In the genomic region with DNA sequence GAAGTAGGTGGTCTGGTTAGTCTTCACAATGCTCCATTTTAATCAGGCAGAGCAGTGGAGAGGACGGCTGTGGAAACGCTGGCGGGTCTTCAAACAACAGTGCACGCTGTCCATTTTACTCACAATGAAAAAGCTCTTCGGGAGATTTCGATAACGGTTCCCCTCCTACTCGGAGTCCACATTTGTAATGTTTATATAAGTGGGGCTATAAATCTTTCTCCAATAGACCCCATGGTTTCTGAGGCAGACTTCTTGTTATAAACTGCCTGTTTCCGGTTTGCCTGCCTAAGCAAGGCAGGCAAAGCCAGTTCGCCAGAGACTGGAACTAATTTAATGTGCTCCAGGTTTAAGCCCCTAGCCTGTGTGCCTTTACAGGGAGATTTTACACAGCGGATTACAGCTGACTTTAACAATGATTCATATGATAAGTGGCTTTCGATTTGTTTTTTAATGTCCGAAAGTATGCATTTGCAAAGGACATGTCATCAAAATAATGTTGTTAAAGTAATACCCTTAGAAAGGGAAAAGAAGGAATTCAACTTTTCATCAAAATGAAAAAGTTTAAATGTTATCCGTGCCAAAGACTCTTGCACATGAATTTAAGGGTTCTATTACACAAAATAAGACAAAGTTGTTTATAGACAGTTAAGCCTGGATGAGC, we compare ENCODE assay signal across 8 mouse cellular contexts.
DNase-seq lines count a peak whose midpoint lies in the region; ATAC-seq lines count a peak whose summit lies in the region.

No protein-coding gene starts in this region.

- no peak for DNase-seq in kidney, adult 9 months
- peak; percentile 90 for DNase-seq in embryonic facial prominence, embryonic 14.5 days (ENCODE audit: low spot score)
- peak; percentile 91 for DNase-seq in hindlimb bud, embryonic 11.5 days (ENCODE audit: extremely low spot score, low read depth, low spot score)
- peak; percentile 56 for DNase-seq in neural tube, embryonic 11.5 days (ENCODE audit: low spot score)
- no peak for DNase-seq in right cerebral cortex, postnatal 14 days
- no peak for DNase-seq in spleen, adult 12 weeks (ENCODE audit: low spot score)
- DNase-seq in gastrocnemius, postnatal 14 days, result no peak

- peak overlapping the region; percentile 22; the same call in 1 of the 2 replicates for H3K4me2 ChIP-seq in kidney, embryonic 14.5 days (replicated peaks; ENCODE audit: low read depth, low read length)
- H3K4me2 ChIP-seq in embryonic facial prominence, embryonic 14.5 days (ENCODE audit: low read depth, low read length), result peak overlapping the region; percentile 41
- peak overlapping the region; percentile 19 for H3K4me2 ChIP-seq in neural tube, embryonic 11.5 days (ENCODE audit: low read depth)

- H3K27ac ChIP-seq in kidney, embryonic 14.5 days (ENCODE audit: low read depth, low read length), result peak overlapping the region; percentile 74
- H3K27ac ChIP-seq in embryonic facial prominence, embryonic 14.5 days (replicated peaks; ENCODE audit: low read depth, low read length), result peak overlapping the region; percentile 82
- H3K27ac ChIP-seq in neural tube, embryonic 11.5 days (ENCODE audit: low read depth, low read length), result no peak overlapping the region

- H3K36me3 ChIP-seq in kidney, embryonic 14.5 days (ENCODE audit: control insufficient read depth, insufficient read depth, low read length), result no peaks in the 10 kb centered on the region
- no peaks in the 10 kb centered on the region for H3K36me3 ChIP-seq in embryonic facial prominence, embryonic 14.5 days (ENCODE audit: control insufficient read depth, insufficient read depth, low read length)
- no peaks in the 10 kb centered on the region for H3K36me3 ChIP-seq in neural tube, embryonic 11.5 days (ENCODE audit: control insufficient read depth, insufficient read depth, low read length)

- H3K9me3 ChIP-seq in kidney, embryonic 14.5 days (ENCODE audit: control insufficient read depth, low read length), result no peaks in the 10 kb centered on the region
- no peaks in the 10 kb centered on the region for H3K9me3 ChIP-seq in embryonic facial prominence, embryonic 14.5 days (ENCODE audit: control insufficient read depth, low read length)
- H3K9me3 ChIP-seq in neural tube, embryonic 11.5 days (ENCODE audit: control insufficient read depth, low read length), result no peaks in the 10 kb centered on the region

- 24% methylated on average over 14 of the region's 14 CpGs for WGBS in kidney, embryonic 14.5 days
- WGBS in embryonic facial prominence, embryonic 14.5 days, result 18% methylated on average over 14 of the region's 14 CpGs
- WGBS in neural tube, embryonic 11.5 days, result 12% methylated on average over 14 of the region's 14 CpGs

- ATAC-seq in kidney, embryonic 14.5 days (ENCODE audit: low FRiP score, low TSS enrichment), result peak; percentile 71
- peak; percentile 88 for ATAC-seq in embryonic facial prominence, embryonic 14.5 days (ENCODE audit: low read depth)
- ATAC-seq in neural tube, embryonic 11.5 days (ENCODE audit: insufficient read depth, low FRiP score, low TSS enrichment), result peak; percentile 76; the same call in 1 of the 2 replicates

- no peak overlapping the region for H3K9ac ChIP-seq in kidney, embryonic 14.5 days (ENCODE audit: low read depth, low read length)
- H3K9ac ChIP-seq in embryonic facial prominence, embryonic 14.5 days (ENCODE audit: low read depth, low read length), result no peak overlapping the region
- no peak overlapping the region for H3K9ac ChIP-seq in neural tube, embryonic 11.5 days (ENCODE audit: low read length)

- no peaks in the 10 kb centered on the region for H3K27me3 ChIP-seq in kidney, embryonic 14.5 days (ENCODE audit: control insufficient read depth, insufficient read depth, low read length)
- no peaks in the 10 kb centered on the region for H3K27me3 ChIP-seq in embryonic facial prominence, embryonic 14.5 days (replicated peaks; ENCODE audit: control insufficient read depth, insufficient read depth, low read length)
- H3K27me3 ChIP-seq in neural tube, embryonic 11.5 days (ENCODE audit: control insufficient read depth, insufficient read depth, low read length), result no peaks in the 10 kb centered on the region

- no peak overlapping the region for H3K4me3 ChIP-seq in kidney, embryonic 14.5 days (ENCODE audit: low read length)
- H3K4me3 ChIP-seq in embryonic facial prominence, embryonic 14.5 days (ENCODE audit: low read depth, low read length), result peak overlapping the region; percentile 8; the same call in 1 of the 2 replicates
- no peak overlapping the region for H3K4me3 ChIP-seq in neural tube, embryonic 11.5 days (ENCODE audit: low read depth, low read length)

- H3K4me1 ChIP-seq in kidney, embryonic 14.5 days (ENCODE audit: control insufficient read depth, insufficient read depth, low read length), result no peaks in the 10 kb centered on the region
- peaks cover 8% of the 10 kb centered on the region; the same call in 1 of the 2 replicates for H3K4me1 ChIP-seq in embryonic facial prominence, embryonic 14.5 days (ENCODE audit: control insufficient read depth, insufficient read depth, low read length)
- no peaks in the 10 kb centered on the region for H3K4me1 ChIP-seq in neural tube, embryonic 11.5 days (ENCODE audit: control insufficient read depth, insufficient read depth, low read length)

- intact Hi-C loops in gastrocnemius, postnatal 14 days (cut with DNase I; ENCODE audit: low total_unique reads), result loop anchor here (10.0 kb wide), 1 partner anchor 522 kb away; no protein-coding TSS in a partner anchor

Comparison
In these comparisons a context has a peak if more than half of its experiments do, and no peak if none do; other contexts are left out.
1. DNase-seq: peak in embryonic facial prominence, embryonic 14.5 days (single experiment), hindlimb bud, embryonic 11.5 days (single experiment) and neural tube, embryonic 11.5 days (single experiment); none in kidney, adult 9 months (single experiment), right cerebral cortex, postnatal 14 days (single experiment), spleen, adult 12 weeks (single experiment) and gastrocnemius, postnatal 14 days (single experiment).
2. Peak in every context shown above with its lines, with median percentiles within 50 percentile points of each other: ATAC-seq and H3K4me2 ChIP-seq.